Mouse (Mus musculus): ENCODE results near the gene March2. TPM values are rescaled to one million over a fixed set of nuclear protein-coding genes. Genes with fewer than 3 reads are reported as not detected.

The March2 gene
- polyA plus RNA-seq, 1 experiment from 2014 or later, result 73.5 TPM

DNA sequence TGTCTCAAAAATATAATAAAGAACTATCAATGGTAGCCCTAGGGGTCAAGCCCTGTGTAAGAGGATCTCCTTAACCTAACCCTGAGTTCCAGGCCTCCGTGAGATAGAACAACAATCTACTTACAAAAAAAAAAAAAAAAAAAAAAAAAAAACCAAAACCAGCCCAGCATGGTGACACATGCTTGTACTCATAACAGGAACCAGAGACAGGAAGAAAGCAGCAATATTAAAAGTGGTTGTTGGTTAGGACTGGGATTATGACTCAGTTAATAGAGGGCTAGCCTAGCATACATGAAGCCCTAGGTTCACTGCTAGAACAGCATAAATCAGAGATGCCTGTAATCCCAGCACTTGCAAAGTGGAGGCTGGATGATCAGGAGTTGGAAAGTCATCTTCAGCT, 16.3 kb downstream of the March2 start:
- no peaks in the 10 kb centered on the region for H3K4me1 ChIP-seq (ENCODE audit: control insufficient read depth, insufficient read depth, low read length)
- no peak for ATAC-seq (ENCODE audit: low read depth)
- no peak overlapping the region for H3K4me2 ChIP-seq (ENCODE audit: low read depth, low read length)
- H3K36me3 ChIP-seq (ENCODE audit: control insufficient read depth, insufficient read depth, low read length), result peaks cover 16% of the 10 kb centered on the region; the same call in 1 of the 2 replicates
- no peak overlapping the region for H3K27ac ChIP-seq (ENCODE audit: low read depth, low read length)
- H3K9me3 ChIP-seq (ENCODE audit: control insufficient read depth, low read length), result no peaks in the 10 kb centered on the region
- H3K27me3 ChIP-seq (ENCODE audit: control insufficient read depth, insufficient read depth, low read length), result no peaks in the 10 kb centered on the region
- WGBS, result 78% methylated on average over 1 of the region's 1 CpGs
- H3K9ac ChIP-seq (replicated peaks; ENCODE audit: low read depth, low read length), result no peak overlapping the region
- H3K4me3 ChIP-seq (ENCODE audit: low read depth, low read length), result no peak overlapping the region

GRCm38 (mm10) chr17:33695471-33695870, 23.0 kb downstream of the March2 start:
- Histone ChIP-seq H3K36me3 (ENCODE audit: control insufficient read depth, insufficient read depth, low read length) (0 out of 2 replicates have a peak, but pooled peaks cover 6% of the 10 kb centered on the region), H3K4me3 (ENCODE audit: low read depth, low read length) (no peak overlapping the region), H3K4me1 (ENCODE audit: control insufficient read depth, insufficient read depth, low read length) (no peaks in the 10 kb centered on the region), H3K27me3 (ENCODE audit: control insufficient read depth, insufficient read depth, low read length) (no peaks in the 10 kb centered on the region), H3K4me2 (ENCODE audit: low read depth, low read length) (no peak overlapping the region), H3K9me3 (ENCODE audit: control insufficient read depth, low read length) (no peaks in the 10 kb centered on the region), H3K9ac (replicated peaks; ENCODE audit: low read depth, low read length) (no peak overlapping the region), H3K27ac (ENCODE audit: low read depth, low read length) (no peak overlapping the region)
- ATAC-seq (ENCODE audit: low read depth), result no peak
- WGBS, result 97% methylated on average over 1 of the region's 1 CpGs

- peak within 1 kb of the TSS; percentile 94 for H3K4me3 ChIP-seq (ENCODE audit: low read depth, low read length)
- no peak for ATAC-seq (ENCODE audit: low read depth)
- H3K27ac ChIP-seq (ENCODE audit: low read depth, low read length), result peak within 1 kb of the TSS; percentile 36; the same call in 1 of the 2 replicates
- no peaks in the 10 kb centered on the region for H3K36me3 ChIP-seq (ENCODE audit: control insufficient read depth, insufficient read depth, low read length)
- H3K4me2 ChIP-seq (ENCODE audit: low read depth, low read length), result peak within 1 kb of the TSS; percentile 94
- WGBS, result 100% methylated on average over 1 of the region's 1 CpGs
- H3K27me3 ChIP-seq (ENCODE audit: control insufficient read depth, insufficient read depth, low read length), result no peaks in the 10 kb centered on the region
- peaks cover 25% of the 10 kb centered on the region for H3K4me1 ChIP-seq (ENCODE audit: control insufficient read depth, insufficient read depth, low read length)
- H3K9me3 ChIP-seq (ENCODE audit: control insufficient read depth, low read length), result no peaks in the 10 kb centered on the region
- H3K9ac ChIP-seq (replicated peaks; ENCODE audit: low read depth, low read length), result peak within 1 kb of the TSS; percentile 96; the same call in 1 of the 2 replicates
These were observed 31.7 kb downstream of the March2 start, which contains the start of gene Hnrnpm for GRCm38 (mm10) chr17:33686760-33687159. Gene Hnrnpm, minus strand, starts transcription at chr17:33686860.

DNA sequence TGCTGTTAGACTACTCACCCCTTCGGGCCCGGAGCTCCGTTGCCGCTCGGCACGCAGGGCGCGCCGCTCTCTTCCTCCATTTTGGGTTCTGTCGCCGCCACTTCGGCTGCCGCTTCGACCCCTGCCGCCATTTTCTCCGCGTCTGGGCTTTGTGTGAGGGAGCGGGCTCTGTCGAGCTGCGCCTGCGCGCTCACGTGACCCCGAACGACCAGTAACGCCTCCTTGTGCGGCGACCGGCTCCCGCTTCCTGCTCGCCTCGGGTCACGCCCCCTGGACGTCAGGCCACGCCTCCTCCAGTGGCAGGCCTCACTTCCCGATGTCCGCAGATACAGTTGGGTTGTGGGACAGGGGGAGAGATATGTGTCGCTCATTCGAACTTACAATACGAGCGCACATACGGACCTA, 33.2 kb downstream of the March2 start:
- Histone ChIP-seq H3K9me3 (ENCODE audit: control insufficient read depth, low read length) (no peaks in the 10 kb centered on the region), H3K4me1 (ENCODE audit: control insufficient read depth, insufficient read depth, low read length) (peaks cover 29% of the 10 kb centered on the region), H3K36me3 (ENCODE audit: control insufficient read depth, insufficient read depth, low read length) (no peaks in the 10 kb centered on the region), H3K27me3 (ENCODE audit: control insufficient read depth, insufficient read depth, low read length) (no peaks in the 10 kb centered on the region), H3K9ac (replicated peaks; ENCODE audit: low read depth, low read length) (peak overlapping the region; percentile 96), H3K4me3 (ENCODE audit: low read depth, low read length) (peak overlapping the region; percentile 94), H3K4me2 (ENCODE audit: low read depth, low read length) (peak overlapping the region; percentile 94), H3K27ac (ENCODE audit: low read depth, low read length) (peak overlapping the region; percentile 95)
- peak; percentile 97 for ATAC-seq (ENCODE audit: low read depth)
- WGBS, result under 1% methylated on average over 42 of the region's 42 CpGs

- Histone ChIP-seq H3K4me1 (ENCODE audit: control insufficient read depth, insufficient read depth, low read length) (peaks cover 29% of the 10 kb centered on the region), H3K27ac (ENCODE audit: low read depth, low read length) (peak overlapping the region; percentile 95), H3K36me3 (ENCODE audit: control insufficient read depth, insufficient read depth, low read length) (no peaks in the 10 kb centered on the region), H3K4me3 (ENCODE audit: low read depth, low read length) (peak overlapping the region; percentile 94), H3K27me3 (ENCODE audit: control insufficient read depth, insufficient read depth, low read length) (no peaks in the 10 kb centered on the region), H3K9me3 (ENCODE audit: control insufficient read depth, low read length) (no peaks in the 10 kb centered on the region), H3K4me2 (ENCODE audit: low read depth, low read length) (peak overlapping the region; percentile 94), H3K9ac (replicated peaks; ENCODE audit: low read depth, low read length) (peak overlapping the region; percentile 96)
- WGBS, result under 1% methylated on average over 44 of the region's 44 CpGs
- ATAC-seq (ENCODE audit: low read depth), result peak; percentile 87
These were observed 33.7 kb downstream of the March2 start for GRCm38 (mm10) chr17:33684671-33685231.

DNA sequence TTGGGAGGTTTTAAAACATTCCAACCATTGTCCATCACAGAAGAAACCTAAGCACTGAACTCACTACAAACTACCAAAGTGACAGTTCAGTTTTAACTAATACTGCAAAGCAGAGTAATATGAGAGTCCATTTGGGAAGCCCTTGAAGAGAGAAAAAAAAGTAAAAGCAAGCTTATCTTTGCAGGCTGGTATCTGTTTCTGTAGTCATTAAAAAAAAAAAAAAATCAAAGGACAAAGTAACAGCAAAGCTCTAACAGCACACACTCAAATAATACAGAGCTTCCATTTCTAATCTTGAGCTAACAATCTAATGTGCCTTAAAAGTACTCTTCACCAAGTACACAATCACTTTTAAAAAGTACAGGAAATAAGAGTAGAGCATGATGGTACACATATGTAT, 36.7 kb downstream of the March2 start:
- 0 out of 2 replicates have a peak overlapping the region, but pooled peaks have one; percentile 1 for H3K4me2 ChIP-seq (ENCODE audit: low read depth, low read length)

GRCm38 (mm10) chr17:33678771-33679170, 39.7 kb downstream of the March2 start:
- no peak for ATAC-seq (ENCODE audit: low read depth)
- Histone ChIP-seq H3K4me2 (ENCODE audit: low read depth, low read length) (no peak overlapping the region), H3K9ac (replicated peaks; ENCODE audit: low read depth, low read length) (no peak overlapping the region), H3K4me1 (ENCODE audit: control insufficient read depth, insufficient read depth, low read length) (peaks cover 24% of the 10 kb centered on the region), H3K4me3 (ENCODE audit: low read depth, low read length) (no peak overlapping the region), H3K27ac (ENCODE audit: low read depth, low read length) (no peak overlapping the region), H3K36me3 (ENCODE audit: control insufficient read depth, insufficient read depth, low read length) (peaks cover 11% of the 10 kb centered on the region; the same call in 1 of the 2 replicates), H3K9me3 (ENCODE audit: control insufficient read depth, low read length) (no peaks in the 10 kb centered on the region), H3K27me3 (ENCODE audit: control insufficient read depth, insufficient read depth, low read length) (no peaks in the 10 kb centered on the region)

More for the DNA sequence above, 36.7 kb downstream of the March2 start:
- Histone ChIP-seq H3K9me3 (ENCODE audit: control insufficient read depth, low read length) (no peaks in the 10 kb centered on the region), H3K4me3 (ENCODE audit: low read depth, low read length) (no peak overlapping the region), H3K36me3 (ENCODE audit: control insufficient read depth, insufficient read depth, low read length) (peaks cover 4% of the 10 kb centered on the region; the same call in 1 of the 2 replicates), H3K27ac (ENCODE audit: low read depth, low read length) (no peak overlapping the region), H3K27me3 (ENCODE audit: control insufficient read depth, insufficient read depth, low read length) (no peaks in the 10 kb centered on the region), H3K4me1 (ENCODE audit: control insufficient read depth, insufficient read depth, low read length) (peaks cover 29% of the 10 kb centered on the region), H3K9ac (replicated peaks; ENCODE audit: low read depth, low read length) (no peak overlapping the region)
- no peak for ATAC-seq (ENCODE audit: low read depth)

GRCm38 (mm10) chr17:33676086-33676485, 42.4 kb downstream of the March2 start:
- H3K9ac ChIP-seq (replicated peaks; ENCODE audit: low read depth, low read length), result no peak overlapping the region
- H3K36me3 ChIP-seq (ENCODE audit: control insufficient read depth, insufficient read depth, low read length), result peaks cover 11% of the 10 kb centered on the region; the same call in 1 of the 2 replicates
- 93% methylated on average over 2 of the region's 2 CpGs for WGBS

GRCm38 (mm10) chr17:33675452-33675851, 43.0 kb downstream of the March2 start:
- Histone ChIP-seq H3K4me1 (ENCODE audit: control insufficient read depth, insufficient read depth, low read length) (peaks cover 5% of the 10 kb centered on the region), H3K4me3 (ENCODE audit: low read depth, low read length) (no peak overlapping the region), H3K27me3 (ENCODE audit: control insufficient read depth, insufficient read depth, low read length) (no peaks in the 10 kb centered on the region), H3K4me2 (ENCODE audit: low read depth, low read length) (no peak overlapping the region), H3K9ac (replicated peaks; ENCODE audit: low read depth, low read length) (no peak overlapping the region), H3K9me3 (ENCODE audit: control insufficient read depth, low read length) (no peaks in the 10 kb centered on the region), H3K36me3 (ENCODE audit: control insufficient read depth, insufficient read depth, low read length) (peaks cover 11% of the 10 kb centered on the region; the same call in 1 of the 2 replicates), H3K27ac (ENCODE audit: low read depth, low read length) (no peak overlapping the region)
- no peak for ATAC-seq (ENCODE audit: low read depth)

More at GRCm38 (mm10) chr17:33676086-33676485, 42.4 kb downstream of the March2 start:
- Histone ChIP-seq H3K4me1 (ENCODE audit: control insufficient read depth, insufficient read depth, low read length) (0 out of 2 replicates have a peak, but pooled peaks cover 3% of the 10 kb centered on the region), H3K4me2 (ENCODE audit: low read depth, low read length) (no peak overlapping the region), H3K27me3 (ENCODE audit: control insufficient read depth, insufficient read depth, low read length) (no peaks in the 10 kb centered on the region), H3K27ac (ENCODE audit: low read depth, low read length) (no peak overlapping the region), H3K4me3 (ENCODE audit: low read depth, low read length) (no peak overlapping the region), H3K9me3 (ENCODE audit: control insufficient read depth, low read length) (no peaks in the 10 kb centered on the region)
- no peak for ATAC-seq (ENCODE audit: low read depth)

Data from neural tube, embryonic 14.5 days (tissue).